Mouse (Mus musculus): ENCODE measurements at regions not wholly inside any gene's neighbourhood (a gene's known extent, or its start where the extent isn't known, plus 50 kb on each side); places are given as distances from the start of the nearest gene placed in this dataset.

- TF ChIP-seq MXI1 (IDR thresholded peaks at IDR 0.05; ENCODE audit: low read depth, low read length): no peak
- TF ChIP-seq CTCF (IDR thresholded peaks at IDR 0.05 in 2 of 3, conservative IDR thresholded peaks at IDR 0.05 in 1 of 3; ENCODE audit: control insufficient read depth in 1 of 3, insufficient read depth in 1 of 3, low read depth in 2 of 3, low read length in 3 of 3, poor library complexity in 1 of 3, severe bottlenecking in 1 of 3): no peak
- no peak for TF ChIP-seq E2F4 (IDR thresholded peaks at IDR 0.05; ENCODE audit: borderline replicate concordance, low read depth, low read length)
- TF ChIP-seq ZMIZ1 (IDR thresholded peaks at IDR 0.05; ENCODE audit: low read depth, low read length): no peak
- TF ChIP-seq KAT2A (conservative IDR thresholded peaks at IDR 0.05; ENCODE audit: low read depth, low read length): no peak
- no peak for TF ChIP-seq SMC3 (IDR thresholded peaks at IDR 0.05; ENCODE audit: low read depth, low read length)
- no peak for TF ChIP-seq ZNF384 (IDR thresholded peaks at IDR 0.05; ENCODE audit: low read depth, low read length)
- no peak for TF ChIP-seq TAL1 (IDR thresholded peaks at IDR 0.05; ENCODE audit: low read length)
- no peak for TF ChIP-seq CHD2 (IDR thresholded peaks at IDR 0.05; ENCODE audit: low read length)
- TF ChIP-seq TCF12 (IDR thresholded peaks at IDR 0.05; ENCODE audit: low read depth, low read length): no peak
These were observed 155.6 kb upstream of the Klf3 start for GRCm38 (mm10) chr5:64647417-64648125.

Data from MEL (cell line).